Mouse (Mus musculus): ENCODE data around the gene Aadac. TPM values are rescaled to one million over a fixed set of nuclear protein-coding genes. Genes with fewer than 3 reads are reported as not detected.

The Aadac gene
- total and polyA plus RNA-seq, 3 experiments: not detected

GRCm38 (mm10) chr3:60081648-60082047 is 56.1 kb downstream of the Aadac start, which contains the start of gene Sucnr1:
Gene Sucnr1 (plus strand): TSS chr3:60081869.
- dilution Hi-C loops (cut with MboI; ENCODE audit: extremely low pct_ligation_motif_present, extremely low pct_unique_long_range_greater_than_20kb, low sequenced_read_pairs) (no loop called here), in situ Hi-C loops (cut with MboI; ENCODE audit: low pct_ligation_motif_present, low pct_unique_long_range_greater_than_20kb, low sequenced_read_pairs) (no loop called here)
- no peak within 1 kb of the TSS for H3K27ac ChIP-seq (ENCODE audit: insufficient read depth, low read depth)
- peaks cover 5 to 26% of the 10 kb centered on the region in 2 experiments for H3K4me1 ChIP-seq (ENCODE audit: control insufficient read depth in 1 of 2, insufficient read depth in 2 of 2)
- TF ChIP-seq GABPA (IDR thresholded peaks at IDR 0.05; ENCODE audit: insufficient replicate concordance, low read depth, low read length) (no peak), USF1 (IDR thresholded peaks at IDR 0.05; ENCODE audit: low read depth, low read length) (no peak), ELF1 (IDR thresholded peaks at IDR 0.05; ENCODE audit: low read depth, low read length) (no peak), RAD21 (IDR thresholded peaks at IDR 0.05; ENCODE audit: low read depth, low read length) (no peak), MYC (IDR thresholded peaks at IDR 0.05; ENCODE audit: low read depth, low read length) (no peak), ZNF384 (IDR thresholded peaks at IDR 0.05; ENCODE audit: low read depth, low read length) (no peak), JUN (IDR thresholded peaks at IDR 0.05; ENCODE audit: insufficient read depth, low read depth, low read length) (no peak), CHD2 (IDR thresholded peaks at IDR 0.05; ENCODE audit: low read length) (no peak)
- H3K9ac ChIP-seq (ENCODE audit: insufficient read depth, low read depth): no peak within 1 kb of the TSS
- no peaks in the 10 kb centered on the region for H3K9me3 ChIP-seq (replicated peaks; ENCODE audit: low read length)
- no peak for DNase-seq (ENCODE audit: extremely low read depth)
- no peaks in the 10 kb centered on the region for H3K79me2 ChIP-seq (replicated peaks; ENCODE audit: control insufficient read depth, extremely low read depth, insufficient read depth, poor library complexity, severe bottlenecking)
- H3K36me3 ChIP-seq (replicated peaks in 1 of 2; ENCODE audit: control insufficient read depth in 1 of 2, insufficient read depth in 1 of 2, low read length in 1 of 2): no peaks in the 10 kb centered on the region
- no peak within 1 kb of the TSS for H3K4me3 ChIP-seq (replicated peaks in 1 of 3; ENCODE audit: low read depth in 2 of 3, low read length in 2 of 3, poor library complexity in 1 of 3)
- H3K4me2 ChIP-seq (ENCODE audit: insufficient read depth, low read depth, poor library complexity, severe bottlenecking): no peak within 1 kb of the TSS
- H3K27me3 ChIP-seq (replicated peaks): no peaks in the 10 kb centered on the region

- no peak overlapping the region for H3K4me3 ChIP-seq (replicated peaks in 1 of 3; ENCODE audit: low read depth in 2 of 3, low read length in 2 of 3, poor library complexity in 1 of 3)
- DNase-seq (ENCODE audit: extremely low read depth): no peak
- H3K4me2 ChIP-seq (ENCODE audit: insufficient read depth, low read depth, poor library complexity, severe bottlenecking): no peak overlapping the region
- H3K27ac ChIP-seq (ENCODE audit: insufficient read depth, low read depth): no peak overlapping the region
- no peaks in the 10 kb centered on the region for H3K36me3 ChIP-seq (replicated peaks in 1 of 2; ENCODE audit: control insufficient read depth in 1 of 2, insufficient read depth in 1 of 2, low read length in 1 of 2)
- no peaks in the 10 kb centered on the region for H3K79me2 ChIP-seq (replicated peaks; ENCODE audit: control insufficient read depth, extremely low read depth, insufficient read depth, poor library complexity, severe bottlenecking)
- no peak for TF ChIP-seq SMC3 (IDR thresholded peaks at IDR 0.05; ENCODE audit: low read depth, low read length)
- H3K9ac ChIP-seq (ENCODE audit: insufficient read depth, low read depth): no peak overlapping the region
- H3K27me3 ChIP-seq (replicated peaks): no peaks in the 10 kb centered on the region
- peaks cover 5 to 26% of the 10 kb centered on the region in 2 experiments for H3K4me1 ChIP-seq (ENCODE audit: control insufficient read depth in 1 of 2, insufficient read depth in 2 of 2)
- dilution Hi-C loops (cut with MboI; ENCODE audit: extremely low pct_ligation_motif_present, extremely low pct_unique_long_range_greater_than_20kb, low sequenced_read_pairs) (no loop called here), in situ Hi-C loops (cut with MboI; ENCODE audit: low pct_ligation_motif_present, low pct_unique_long_range_greater_than_20kb, low sequenced_read_pairs) (no loop called here)
- H3K9me3 ChIP-seq (replicated peaks; ENCODE audit: low read length): no peaks in the 10 kb centered on the region
Measured at GRCm38 (mm10) chr3:60082746-60083145, 57.2 kb downstream of the Aadac start.

GRCm38 (mm10) chr3:60085729-60086128 is 60.2 kb downstream of the Aadac start:
- dilution Hi-C loops (cut with MboI; ENCODE audit: extremely low pct_ligation_motif_present, extremely low pct_unique_long_range_greater_than_20kb, low sequenced_read_pairs) (no loop called here), in situ Hi-C loops (cut with MboI; ENCODE audit: low pct_ligation_motif_present, low pct_unique_long_range_greater_than_20kb, low sequenced_read_pairs) (no loop called here)
- Histone ChIP-seq H3K79me2 (replicated peaks; ENCODE audit: control insufficient read depth, extremely low read depth, insufficient read depth, poor library complexity, severe bottlenecking) (no peaks in the 10 kb centered on the region), H3K4me2 (ENCODE audit: insufficient read depth, low read depth, poor library complexity, severe bottlenecking) (no peak overlapping the region), H3K9me3 (replicated peaks; ENCODE audit: low read length) (no peaks in the 10 kb centered on the region), H3K4me1 (ENCODE audit: control insufficient read depth in 1 of 2, insufficient read depth in 2 of 2) (peaks cover 1 to 11% of the 10 kb centered on the region in 2 experiments; a peak in 3 of 4 replicates), H3K36me3 (replicated peaks in 1 of 2; ENCODE audit: control insufficient read depth in 1 of 2, insufficient read depth in 1 of 2, low read length in 1 of 2) (no peaks in the 10 kb centered on the region), H3K4me3 (replicated peaks in 1 of 3; ENCODE audit: low read depth in 2 of 3, low read length in 2 of 3, poor library complexity in 1 of 3) (no peak overlapping the region), H3K9ac (ENCODE audit: insufficient read depth, low read depth) (no peak overlapping the region), H3K27me3 (replicated peaks) (no peaks in the 10 kb centered on the region), H3K27ac (ENCODE audit: insufficient read depth, low read depth) (no peak overlapping the region)
- no peak for DNase-seq (ENCODE audit: extremely low read depth)
- TF ChIP-seq RCOR1 (conservative IDR thresholded peaks at IDR 0.05; ENCODE audit: low read depth, low read length): no peak
- no peak for TF ChIP-seq TBP (conservative IDR thresholded peaks at IDR 0.05; ENCODE audit: low read depth, low read length)
- no peak for TF ChIP-seq NRF1 (IDR thresholded peaks at IDR 0.05; ENCODE audit: low read depth, low read length)
- no peak for TF ChIP-seq MAZ (IDR thresholded peaks at IDR 0.05; ENCODE audit: low read depth, low read length)
- TF ChIP-seq E2F4 (IDR thresholded peaks at IDR 0.05; ENCODE audit: insufficient replicate concordance, low read depth, low read length): no peak
- no peak for TF ChIP-seq MAFK (IDR thresholded peaks at IDR 0.05; ENCODE audit: insufficient replicate concordance, low read length)
- no peak for TF ChIP-seq EP300 (IDR thresholded peaks at IDR 0.05; ENCODE audit: low read length)
- TF ChIP-seq NELFE (IDR thresholded peaks at IDR 0.05; ENCODE audit: low read depth, low read length): no peak
- no peak for TF ChIP-seq POLR2AphosphoS2 (IDR thresholded peaks at IDR 0.05; ENCODE audit: low read depth, low read length)
- TF ChIP-seq CTCF (conservative IDR thresholded peaks at IDR 0.05 in 1 of 2, IDR thresholded peaks at IDR 0.05 in 1 of 2; ENCODE audit: low read depth in 2 of 2, low read length in 2 of 2): no peak
- TF ChIP-seq ZKSCAN1 (IDR thresholded peaks at IDR 0.05; ENCODE audit: borderline replicate concordance, low read depth, low read length): no peak
